Mouse (Mus musculus): ENCODE results near the gene Dtnb.

GRCm38 (mm10) chr12:3525536-3525935 is 46.6 kb upstream of the Dtnb start:
- TF ChIP-seq CTCF (IDR thresholded peaks at IDR 0.05; ENCODE audit: low read depth) (no peak), EP300 (IDR thresholded peaks at IDR 0.05; ENCODE audit: low read depth) (no peak)

All from liver, embryonic 14.5 days (tissue).